Mouse (Mus musculus) C2C12 (cell line): ENCODE measurements around the gene Hnrnph1.

Experiments
- CTCF ChIP-seq: IDR thresholded peaks from one replicate; pipeline ENCODE4 v1.5.1; 2011; ENCODE audit not compliant: control insufficient read depth, insufficient read depth, insufficient read length
- MAX ChIP-seq: IDR thresholded peaks from one replicate; pipeline ENCODE4 v1.6.1; 2011; ENCODE audit warnings: mild to moderate bottlenecking, control low read depth
- MYOD1 ChIP-seq: IDR thresholded peaks from one replicate; pipeline ENCODE4 v1.6.1; 2011; ENCODE audit warnings: low read depth; ENCODE audit not compliant: control insufficient read depth, insufficient read length
- USF1 ChIP-seq: IDR thresholded peaks from one replicate; pipeline ENCODE4 v1.6.1; 2011; ENCODE audit warnings: low read depth, mild to moderate bottlenecking, control low read depth, moderate library complexity

DNA sequence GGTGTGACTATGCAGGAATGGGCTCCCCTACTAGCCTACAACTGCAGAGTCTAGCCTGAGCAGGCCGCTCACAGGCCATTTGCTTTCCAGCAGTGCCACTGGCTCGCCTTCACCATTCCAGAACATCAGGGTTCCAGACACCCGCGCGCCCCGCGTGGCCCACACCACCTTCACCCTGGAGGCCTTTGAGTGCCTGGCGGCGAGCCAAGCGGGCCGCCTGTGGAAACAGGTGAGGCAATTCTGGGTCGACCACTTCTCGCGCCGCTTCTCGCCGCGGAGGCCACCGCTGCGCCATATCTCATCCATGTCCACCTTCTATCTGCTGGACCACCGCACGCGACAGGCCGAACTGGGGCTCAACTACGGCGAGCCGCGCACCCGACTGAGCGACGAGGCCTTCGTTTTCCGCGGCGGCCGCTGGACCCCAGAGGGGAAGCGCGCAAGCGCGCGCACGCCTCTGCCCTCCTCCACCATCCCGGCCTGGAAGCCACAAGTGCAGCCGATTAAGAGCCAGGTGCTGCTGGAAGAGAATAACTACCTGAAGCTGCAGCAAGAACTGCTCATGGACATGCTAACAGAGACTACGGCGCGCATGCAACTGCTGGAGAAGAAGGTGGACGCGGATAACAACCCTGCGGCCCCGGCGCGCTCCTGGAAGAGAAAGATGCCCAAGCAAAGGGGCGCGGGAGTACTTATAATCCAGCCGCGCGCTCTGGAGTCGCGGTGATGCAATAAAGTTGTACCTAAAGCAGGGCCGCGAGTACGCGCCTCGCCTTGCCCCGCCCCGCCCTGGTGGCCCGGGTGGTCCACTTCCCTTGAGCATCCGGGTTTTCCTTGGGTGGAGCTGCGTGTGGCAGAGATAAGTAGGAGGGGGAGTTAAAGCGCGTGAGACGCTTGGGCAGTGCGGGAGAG is 17.6 kb upstream of the Hnrnph1 start:
- TF ChIP-seq CTCF (no peak), MAX (no peak), USF1 (no peak), MYOD1 (no peak)
